Mouse (Mus musculus) lung, postnatal 0 days (tissue): Measurements from ENCODE around the gene Tbc1d2b. TPM values are rescaled to one million over a fixed set of nuclear protein-coding genes. Genes with fewer than 3 reads are reported as not detected.

ENCODE experiments used
- ATAC-seq: fragments of 200-750 bp; cut with Nextera tagmentation; 2 replicates; pipeline ENCODE4 v1.8.0; 2017; ENCODE audit warnings: moderate library complexity
- DNase-seq: peaks from one replicate; pipeline ENCODE4 v3.0.0-alpha.2; 2016; ENCODE audit warnings: low spot score
- H3K27ac ChIP-seq: fragments of 300-500 bp; sonication (generic); 2 replicates; pipeline ENCODE4 v1.5.1; 2014; ENCODE audit warnings: antibody characterized with exemption, mild to moderate bottlenecking, low read length, mixed read lengths
- H3K27me3 ChIP-seq: fragments of 300-500 bp; sonication (generic); replicated peaks from 2 replicates; pipeline ENCODE4 v1.6.1; 2014; ENCODE audit warnings: low read length, mixed read lengths; ENCODE audit not compliant: insufficient read depth
- H3K36me3 ChIP-seq: fragments of 300-500 bp; sonication (generic); 2 replicates; pipeline ENCODE4 v1.6.1; 2014; ENCODE audit warnings: low read length, mixed read lengths; ENCODE audit not compliant: insufficient read depth
- H3K4me1 ChIP-seq: fragments of 300-500 bp; sonication (generic); 2 replicates; pipeline ENCODE4 v1.6.1; 2014; ENCODE audit warnings: antibody characterized with exemption, low read depth, low read length, mixed read lengths; ENCODE audit not compliant: insufficient read depth
- H3K4me2 ChIP-seq: fragments of 300-500 bp; sonication (generic); replicated peaks from 2 replicates; pipeline ENCODE4 v1.6.1; 2014; ENCODE audit warnings: low read depth, mild to moderate bottlenecking, low read length, moderate library complexity, mixed read lengths
- H3K4me3 ChIP-seq: fragments of 300-500 bp; sonication (generic); 2 replicates; pipeline ENCODE4 v1.5.1; 2014; ENCODE audit warnings: low read depth, low read length
- H3K9ac ChIP-seq: fragments of 300-500 bp; sonication (generic); replicated peaks from 2 replicates; pipeline ENCODE4 v1.6.1; 2014; ENCODE audit warnings: low read depth, mild to moderate bottlenecking
- H3K9me3 ChIP-seq: fragments of 300-500 bp; sonication (generic); 2 replicates; pipeline ENCODE4 v1.6.1; 2016; ENCODE audit warnings: low read length, mixed read lengths
- CTCF ChIP-seq: IDR thresholded peaks from 2 replicates; pipeline ENCODE4 v1.5.1; 2016; ENCODE audit warnings: antibody characterized with exemption, mild to moderate bottlenecking
- EP300 ChIP-seq: IDR thresholded peaks from 2 replicates; pipeline ENCODE4 v1.6.1; 2016; ENCODE audit warnings: antibody characterized with exemption, mild to moderate bottlenecking, control low read depth
- WGBS: fragments of 180-500 bp; shearing (Covaris S2); extraction: QIAGEN DNeasy Blood & Tissue Kit; methylation state at CpG from one replicate; pipeline ENCODE4 v1.1.7; 2014; 5-methylcytosine and 5-hydroxymethylcytosine counted together
- polyA plus RNA-seq: library from polyadenylated mRNA; unstranded; fragments of >200 nt; fragmentation: Nextera tagmentation; extraction: Ambion mirVana; gene quantifications from 2 replicates; pipeline ENCODE4 v1.2.1, GENCODE M21; 2015

The Tbc1d2b gene
- polyA plus RNA-seq, 1 experiment from 2014 or later: 9.5 TPM

GRCm38 (mm10) chr9:90269011-90269681 lies 1.5 kb downstream of the Tbc1d2b start:
- 4% methylated on average over 7 of the region's 7 CpGs for WGBS
- H3K9me3 ChIP-seq: no peaks in the 10 kb centered on the region
- H3K4me3 ChIP-seq: peak overlapping the region; percentile 86
- H3K27me3 ChIP-seq: no peaks in the 10 kb centered on the region
- H3K27ac ChIP-seq: peak overlapping the region; percentile 85
- no peak for TF ChIP-seq EP300
- TF ChIP-seq CTCF: no peak
- H3K36me3 ChIP-seq: no peaks in the 10 kb centered on the region
- H3K9ac ChIP-seq: no peak overlapping the region
- peak overlapping the region; percentile 87 for H3K4me2 ChIP-seq
- peaks cover 21% of the 10 kb centered on the region for H3K4me1 ChIP-seq
- ATAC-seq (peak; percentile 77), DNase-seq (peak; percentile 92)

- H3K27me3 ChIP-seq: no peaks in the 10 kb centered on the region
- 94% methylated on average over 10 of the region's 10 CpGs for WGBS
- no peaks in the 10 kb centered on the region for H3K9me3 ChIP-seq
- H3K9ac ChIP-seq: no peak overlapping the region
- no peak overlapping the region for H3K27ac ChIP-seq
- TF ChIP-seq EP300 (no peak), CTCF (no peak)
- ATAC-seq: no peak
- H3K36me3 ChIP-seq: 0 out of 2 replicates have a peak, but pooled peaks cover 5% of the 10 kb centered on the region
- no peak overlapping the region for H3K4me3 ChIP-seq
- no peak overlapping the region for H3K4me2 ChIP-seq
- DNase-seq: no peak
- peaks cover 17% of the 10 kb centered on the region for H3K4me1 ChIP-seq
Measured at GRCm38 (mm10) chr9:90266926-90267325, 3.7 kb downstream of the Tbc1d2b start.

- Histone ChIP-seq H3K9ac (no peak overlapping the region), H3K9me3 (no peaks in the 10 kb centered on the region), H3K36me3 (0 out of 2 replicates have a peak, but pooled peaks cover 5% of the 10 kb centered on the region), H3K4me3 (no peak overlapping the region), H3K27ac (no peak overlapping the region), H3K4me1 (peaks cover 15% of the 10 kb centered on the region), H3K4me2 (no peak overlapping the region), H3K27me3 (no peaks in the 10 kb centered on the region)
- ATAC-seq (no peak), DNase-seq (no peak)
- WGBS: 87% methylated on average over 10 of the region's 10 CpGs
- no peak for TF ChIP-seq EP300
- no peak for TF ChIP-seq CTCF
Measured at GRCm38 (mm10) chr9:90266059-90266458, 4.5 kb downstream of the Tbc1d2b start.

GRCm38 (mm10) chr9:90265322-90266039 lies 5.1 kb downstream of the Tbc1d2b start:
- 79% methylated on average over 5 of the region's 5 CpGs for WGBS
- no peak for ATAC-seq
- H3K27ac ChIP-seq: no peak overlapping the region

GRCm38 (mm10) chr9:90263340-90263679 lies 7.3 kb downstream of the Tbc1d2b start:
- ATAC-seq (no peak), DNase-seq (no peak)
- 93% methylated on average over 4 of the region's 4 CpGs for WGBS
- Histone ChIP-seq H3K27me3 (no peaks in the 10 kb centered on the region), H3K4me1 (peaks cover 24% of the 10 kb centered on the region), H3K36me3 (0 out of 2 replicates have a peak, but pooled peaks cover 5% of the 10 kb centered on the region), H3K9me3 (no peaks in the 10 kb centered on the region), H3K9ac (no peak overlapping the region), H3K4me2 (no peak overlapping the region), H3K4me3 (no peak overlapping the region), H3K27ac (no peak overlapping the region)
- TF ChIP-seq CTCF: no peak
- no peak for TF ChIP-seq EP300

More at GRCm38 (mm10) chr9:90265322-90266039, 5.1 kb downstream of the Tbc1d2b start:
- Histone ChIP-seq H3K4me2 (no peak overlapping the region), H3K4me1 (peaks cover 20% of the 10 kb centered on the region), H3K9me3 (no peaks in the 10 kb centered on the region), H3K9ac (no peak overlapping the region), H3K4me3 (no peak overlapping the region), H3K36me3 (0 out of 2 replicates have a peak, but pooled peaks cover 5% of the 10 kb centered on the region), H3K27me3 (no peaks in the 10 kb centered on the region)
- no peak for DNase-seq
- TF ChIP-seq CTCF: no peak
- no peak for TF ChIP-seq EP300

- Histone ChIP-seq H3K9ac (no peak overlapping the region), H3K27me3 (no peaks in the 10 kb centered on the region), H3K36me3 (0 out of 2 replicates have a peak, but pooled peaks cover 5% of the 10 kb centered on the region), H3K4me1 (peaks cover 24% of the 10 kb centered on the region), H3K27ac (no peak overlapping the region), H3K9me3 (no peaks in the 10 kb centered on the region), H3K4me2 (no peak overlapping the region), H3K4me3 (no peak overlapping the region)
- TF ChIP-seq CTCF: no peak
- no peak for TF ChIP-seq EP300
- 78% methylated on average over 7 of the region's 7 CpGs for WGBS
- DNase-seq (no peak), ATAC-seq (no peak)
Measured at GRCm38 (mm10) chr9:90262591-90263339, 7.8 kb downstream of the Tbc1d2b start.
